Mouse (Mus musculus): Measurements from ENCODE around the gene Zfp524. TPM values are rescaled to one million over a fixed set of nuclear protein-coding genes. Genes with fewer than 3 reads are reported as not detected.
A peak's percentile ranks its signal among the peaks of the same experiment; 100 is the strongest.

Zfp524 gene
- polyA plus RNA-seq, 1 experiment = 15.7 TPM

GRCm38 (mm10) chr7:5038109-5038732 lies 24.0 kb downstream of the Zfp524 start, which contains the start of gene Zfp784:
Gene Zfp784, minus strand, starts transcription at chr7:5038446.
- TF ChIP-seq MYOD1 (IDR thresholded peaks at IDR 0.05; ENCODE audit: control insufficient read depth in 1 of 3, insufficient read length in 2 of 3, low read depth in 2 of 3) (no peak), SRF (IDR thresholded peaks at IDR 0.05; ENCODE audit: control insufficient read depth, insufficient read length, low read depth) (no peak), MYOG (IDR thresholded peaks at IDR 0.05; ENCODE audit: control insufficient read depth in 1 of 3, insufficient read depth in 1 of 3, insufficient read length in 2 of 3, low read depth in 2 of 3) (no peak), TCF3 (IDR thresholded peaks at IDR 0.05; ENCODE audit: insufficient read length, low read depth) (no peak), CEBPB (IDR thresholded peaks at IDR 0.05; ENCODE audit: insufficient read depth, poor library complexity, severe bottlenecking) (no peak), USF1 (IDR thresholded peaks at IDR 0.05; ENCODE audit: low read depth) (no peak), POLR2AphosphoS2 (IDR thresholded peaks at IDR 0.05; ENCODE audit: insufficient read length, low read depth) (peak; percentile 45), MAX (IDR thresholded peaks at IDR 0.05; ENCODE audit: low read depth) (no peak), E2F4 (IDR thresholded peaks at IDR 0.05; ENCODE audit: insufficient read depth) (no peak), POLR2A (IDR thresholded peaks at IDR 0.05; ENCODE audit: insufficient read length, low read depth) (peak; percentile 64), TCF12 (IDR thresholded peaks at IDR 0.05; ENCODE audit: insufficient read depth, poor library complexity, severe bottlenecking) (no peak), REST (IDR thresholded peaks at IDR 0.05; ENCODE audit: insufficient read depth, insufficient read length) (no peak)
- peak within 1 kb of the TSS; percentile 76 for H3K4me2 ChIP-seq (ENCODE audit: low read depth)
- peak within 1 kb of the TSS; percentile 62 for H3K4me3 ChIP-seq
- H3K36me3 ChIP-seq (ENCODE audit: control insufficient read depth, insufficient read depth) = peaks cover 6% of the 10 kb centered on the region
- H3K27me3 ChIP-seq (ENCODE audit: control insufficient read depth, insufficient read depth, insufficient read length) = no peaks in the 10 kb centered on the region
- H3K79me2 ChIP-seq (ENCODE audit: control insufficient read depth, insufficient read depth) = no peaks in the 10 kb centered on the region
- peak within 1 kb of the TSS; percentile 52 for H3ac ChIP-seq (ENCODE audit: control insufficient read depth, insufficient read length)

GRCm38 (mm10) chr7:5038940-5039339 lies 24.7 kb downstream of the Zfp524 start:
- peaks cover 5% of the 10 kb centered on the region for H3K36me3 ChIP-seq (ENCODE audit: control insufficient read depth, insufficient read depth)
- no peak for TF ChIP-seq USF1 (IDR thresholded peaks at IDR 0.05; ENCODE audit: low read depth)
- TF ChIP-seq MAX (IDR thresholded peaks at IDR 0.05; ENCODE audit: low read depth) = no peak
- TF ChIP-seq E2F4 (IDR thresholded peaks at IDR 0.05; ENCODE audit: insufficient read depth) = no peak
- no peak for TF ChIP-seq CEBPB (IDR thresholded peaks at IDR 0.05; ENCODE audit: insufficient read depth, poor library complexity, severe bottlenecking)
- no peak for TF ChIP-seq REST (IDR thresholded peaks at IDR 0.05; ENCODE audit: insufficient read depth, insufficient read length)
- no peak for TF ChIP-seq POLR2A (IDR thresholded peaks at IDR 0.05; ENCODE audit: insufficient read length, low read depth)
- no peak for TF ChIP-seq MYOD1 (IDR thresholded peaks at IDR 0.05; ENCODE audit: control insufficient read depth in 1 of 3, insufficient read length in 2 of 3, low read depth in 2 of 3)
- no peak for TF ChIP-seq TCF12 (IDR thresholded peaks at IDR 0.05; ENCODE audit: insufficient read depth, poor library complexity, severe bottlenecking)
- no peak for TF ChIP-seq TCF3 (IDR thresholded peaks at IDR 0.05; ENCODE audit: insufficient read length, low read depth)
- TF ChIP-seq SRF (IDR thresholded peaks at IDR 0.05; ENCODE audit: control insufficient read depth, insufficient read length, low read depth) = no peak
- no peak for TF ChIP-seq MYOG (IDR thresholded peaks at IDR 0.05; ENCODE audit: control insufficient read depth in 1 of 3, insufficient read depth in 1 of 3, insufficient read length in 2 of 3, low read depth in 2 of 3)
- TF ChIP-seq POLR2AphosphoS2 (IDR thresholded peaks at IDR 0.05; ENCODE audit: insufficient read length, low read depth) = no peak
- peak overlapping the region; percentile 76 for H3K4me2 ChIP-seq (ENCODE audit: low read depth)
- H3K27me3 ChIP-seq (ENCODE audit: control insufficient read depth, insufficient read depth, insufficient read length) = no peaks in the 10 kb centered on the region
- H3K4me3 ChIP-seq = peak overlapping the region; percentile 62
- no peaks in the 10 kb centered on the region for H3K79me2 ChIP-seq (ENCODE audit: control insufficient read depth, insufficient read depth)
- peak overlapping the region; percentile 52 for H3ac ChIP-seq (ENCODE audit: control insufficient read depth, insufficient read length)

GRCm38 (mm10) chr7:5044981-5045380 lies 30.8 kb downstream of the Zfp524 start:
- H3K4me2 ChIP-seq (ENCODE audit: low read depth) = no peak overlapping the region
- no peaks in the 10 kb centered on the region for H3K79me2 ChIP-seq (ENCODE audit: control insufficient read depth, insufficient read depth)
- H3K36me3 ChIP-seq (ENCODE audit: control insufficient read depth, insufficient read depth) = no peaks in the 10 kb centered on the region
- no peak overlapping the region for H3ac ChIP-seq (ENCODE audit: control insufficient read depth, insufficient read length)
- no peaks in the 10 kb centered on the region for H3K27me3 ChIP-seq (ENCODE audit: control insufficient read depth, insufficient read depth, insufficient read length)
- no peak overlapping the region for H3K4me3 ChIP-seq
- TF ChIP-seq CEBPB (IDR thresholded peaks at IDR 0.05; ENCODE audit: insufficient read depth, poor library complexity, severe bottlenecking) (no peak), MYOD1 (IDR thresholded peaks at IDR 0.05; ENCODE audit: control insufficient read depth in 1 of 3, insufficient read length in 2 of 3, low read depth in 2 of 3) (no peak), MYOG (IDR thresholded peaks at IDR 0.05; ENCODE audit: control insufficient read depth in 1 of 3, insufficient read depth in 1 of 3, insufficient read length in 2 of 3, low read depth in 2 of 3) (no peak), SRF (IDR thresholded peaks at IDR 0.05; ENCODE audit: control insufficient read depth, insufficient read length, low read depth) (no peak), E2F4 (IDR thresholded peaks at IDR 0.05; ENCODE audit: insufficient read depth) (no peak), MAX (IDR thresholded peaks at IDR 0.05; ENCODE audit: low read depth) (no peak), REST (IDR thresholded peaks at IDR 0.05; ENCODE audit: insufficient read depth, insufficient read length) (no peak), USF1 (IDR thresholded peaks at IDR 0.05; ENCODE audit: low read depth) (no peak), POLR2A (IDR thresholded peaks at IDR 0.05; ENCODE audit: insufficient read length, low read depth) (no peak), TCF3 (IDR thresholded peaks at IDR 0.05; ENCODE audit: insufficient read length, low read depth) (no peak), TCF12 (IDR thresholded peaks at IDR 0.05; ENCODE audit: insufficient read depth, poor library complexity, severe bottlenecking) (no peak), POLR2AphosphoS2 (IDR thresholded peaks at IDR 0.05; ENCODE audit: insufficient read length, low read depth) (no peak)

- Histone ChIP-seq H3ac (ENCODE audit: control insufficient read depth, insufficient read length) (no peak overlapping the region), H3K4me2 (ENCODE audit: low read depth) (no peak overlapping the region)
These were observed 31.9 kb downstream of the Zfp524 start for GRCm38 (mm10) chr7:5046112-5046511.

More at GRCm38 (mm10) chr7:5046112-5046511, 31.9 kb downstream of the Zfp524 start:
- Histone ChIP-seq H3K36me3 (ENCODE audit: control insufficient read depth, insufficient read depth) (no peaks in the 10 kb centered on the region), H3K4me3 (no peak overlapping the region), H3K27me3 (ENCODE audit: control insufficient read depth, insufficient read depth, insufficient read length) (no peaks in the 10 kb centered on the region), H3K79me2 (ENCODE audit: control insufficient read depth, insufficient read depth) (no peaks in the 10 kb centered on the region)
- TF ChIP-seq MYOG (IDR thresholded peaks at IDR 0.05; ENCODE audit: control insufficient read depth in 1 of 3, insufficient read depth in 1 of 3, insufficient read length in 2 of 3, low read depth in 2 of 3) = no peak
- no peak for TF ChIP-seq TCF12 (IDR thresholded peaks at IDR 0.05; ENCODE audit: insufficient read depth, poor library complexity, severe bottlenecking)
- no peak for TF ChIP-seq POLR2A (IDR thresholded peaks at IDR 0.05; ENCODE audit: insufficient read length, low read depth)
- TF ChIP-seq USF1 (IDR thresholded peaks at IDR 0.05; ENCODE audit: low read depth) = no peak
- no peak for TF ChIP-seq POLR2AphosphoS2 (IDR thresholded peaks at IDR 0.05; ENCODE audit: insufficient read length, low read depth)
- no peak for TF ChIP-seq CEBPB (IDR thresholded peaks at IDR 0.05; ENCODE audit: insufficient read depth, poor library complexity, severe bottlenecking)
- no peak for TF ChIP-seq REST (IDR thresholded peaks at IDR 0.05; ENCODE audit: insufficient read depth, insufficient read length)
- no peak for TF ChIP-seq E2F4 (IDR thresholded peaks at IDR 0.05; ENCODE audit: insufficient read depth)
- no peak for TF ChIP-seq SRF (IDR thresholded peaks at IDR 0.05; ENCODE audit: control insufficient read depth, insufficient read length, low read depth)
- TF ChIP-seq TCF3 (IDR thresholded peaks at IDR 0.05; ENCODE audit: insufficient read length, low read depth) = no peak
- no peak for TF ChIP-seq MAX (IDR thresholded peaks at IDR 0.05; ENCODE audit: low read depth)
- TF ChIP-seq MYOD1 (IDR thresholded peaks at IDR 0.05; ENCODE audit: control insufficient read depth in 1 of 3, insufficient read length in 2 of 3, low read depth in 2 of 3) = no peak
